Mouse (Mus musculus) CD4-positive, CD25-positive, alpha-beta regulatory T cell (primary cell): ENCODE measurements around the gene Nagk. TPM values are rescaled to one million over a fixed set of nuclear protein-coding genes. Genes with fewer than 3 reads are reported as not detected.

Experiments
- polyA plus RNA-seq: library from polyadenylated mRNA; unstranded; fragments of 100-300 nt; shearing (Covaris generic); gene quantifications from one replicate; pipeline ENCODE4 v1.2.1, GENCODE M21; 2017

The Nagk gene
- polyA plus RNA-seq: 28.9 TPM

DNA sequence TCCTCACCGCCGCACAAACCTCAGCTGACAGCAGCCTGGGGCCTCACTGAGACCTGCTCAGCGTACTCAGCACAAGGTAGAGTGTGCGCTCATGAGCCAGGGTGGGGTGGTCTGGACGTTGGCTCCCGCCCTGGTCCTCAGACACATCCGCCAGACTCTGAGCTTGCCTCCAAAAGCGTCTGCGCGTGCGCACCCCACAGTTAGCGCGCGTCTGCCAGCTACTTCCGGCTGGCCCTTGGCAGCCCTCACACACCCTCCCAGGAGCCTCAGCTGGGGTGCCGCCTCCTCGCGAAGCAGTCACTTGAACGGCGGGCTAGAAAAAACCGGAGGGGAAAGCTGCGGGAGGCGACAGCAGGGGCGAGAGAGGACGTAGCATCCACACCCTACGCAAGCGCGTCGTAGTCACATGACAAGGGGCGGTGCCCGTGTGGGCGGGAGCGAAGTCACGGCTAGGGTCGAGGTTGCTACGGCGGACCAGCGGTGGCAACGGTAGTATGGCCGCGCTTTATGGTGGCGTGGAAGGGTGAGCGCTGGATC, at the start of gene Nagk:
Gene Nagk (plus strand): TSS at position 223 of the 537 bp plus-strand sequence.

DNA sequence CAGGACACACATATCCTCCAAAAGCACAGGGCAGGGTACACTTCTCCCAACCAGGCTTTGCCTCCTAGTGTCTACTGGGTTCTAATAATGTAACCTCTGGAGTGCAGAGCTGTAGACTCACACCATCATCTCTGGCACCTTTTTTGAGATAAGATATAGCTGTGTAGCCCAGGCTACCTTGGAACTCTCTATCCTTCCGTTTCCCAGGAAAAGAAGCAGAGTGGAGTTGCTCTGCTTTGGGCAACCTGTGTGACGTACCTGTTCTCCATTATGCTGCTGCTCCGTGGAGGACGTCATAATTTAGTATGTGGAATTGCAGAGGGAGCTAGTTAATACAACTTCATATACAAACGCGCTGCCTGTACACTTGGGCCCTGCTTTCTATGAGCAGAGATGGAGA, 32.4 kb upstream of the Nagk start, which contains the start of gene Ankrd53:
Gene Ankrd53 (plus strand): TSS at position 301 of the 400 bp plus-strand sequence.

DNA sequence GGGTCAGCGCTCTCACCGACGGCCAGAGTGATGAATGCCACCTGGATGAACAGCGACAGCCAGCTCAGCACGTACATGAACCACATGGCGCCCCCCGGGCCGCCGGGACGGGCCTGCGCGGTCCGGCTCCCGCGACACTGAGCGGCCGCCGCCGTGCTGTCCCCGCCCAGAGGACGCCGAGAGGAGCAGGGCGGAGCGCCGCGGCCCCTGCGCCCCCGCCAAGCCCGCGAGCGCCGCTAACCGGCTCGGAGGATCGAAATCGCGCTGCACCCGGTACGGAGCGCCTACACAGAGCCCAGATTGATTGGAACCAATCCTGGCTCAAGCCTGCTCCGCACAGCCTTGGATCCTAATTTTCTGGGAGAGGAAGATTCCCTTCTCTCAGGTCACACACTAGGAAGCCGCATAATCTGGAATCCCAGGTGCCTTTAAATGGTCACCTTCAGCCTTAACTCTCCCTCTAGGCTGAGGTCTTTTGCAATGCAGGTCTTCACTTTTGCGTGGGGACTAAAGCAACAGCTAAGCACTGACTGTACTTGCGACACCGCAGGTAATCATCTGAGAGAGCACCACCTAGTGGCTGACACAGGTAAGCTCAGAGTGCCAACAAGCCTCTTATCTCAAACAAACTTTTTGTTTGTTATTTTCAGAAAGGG, 19.0 kb upstream of the Nagk start, which contains the start of gene Tex261:
Gene Tex261 (minus strand): TSS at position 176 of the 656 bp plus-strand sequence.

DNA sequence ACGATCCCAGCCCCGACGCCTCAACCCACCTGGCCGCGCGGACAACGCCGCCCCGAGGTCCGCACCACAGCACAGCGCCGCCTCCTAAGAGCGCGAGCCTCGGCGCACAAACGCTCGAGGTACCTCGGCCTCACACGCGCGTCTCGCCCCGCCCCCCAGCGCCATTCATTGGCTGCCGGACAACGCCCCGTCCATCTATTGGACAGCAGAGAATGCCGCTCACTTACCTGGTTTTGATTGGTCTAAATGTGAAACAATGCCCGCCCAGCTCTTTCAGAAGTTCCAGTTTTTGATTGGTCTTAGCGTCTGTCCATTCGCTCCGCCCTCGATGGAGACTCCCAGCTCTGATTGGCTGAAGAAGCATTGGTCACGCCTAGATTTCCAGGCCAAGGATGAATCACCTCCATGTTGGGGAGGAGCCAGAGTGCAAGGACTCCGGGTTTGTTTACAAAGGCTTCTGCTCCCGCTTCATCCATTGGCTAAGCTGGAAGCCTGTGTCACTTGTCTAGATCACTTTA, 36.9 kb downstream of the Nagk start, which contains the start of gene Paip2b:
Gene Paip2b (minus strand): TSS at position 136 of the 518 bp plus-strand sequence.

Other genes starting within 250 kb of the Nagk start
- gene Stambp, start 222.3 kb upstream of the Nagk start, polyA plus RNA-seq: 32.3 TPM
- gene Clec4f, start 138.8 kb upstream of the Nagk start, polyA plus RNA-seq: not detected
- 0.12 TPM for gene Cd207, start 117.1 kb upstream of the Nagk start, polyA plus RNA-seq
- 0.53 TPM for gene Vax2, start 83.7 kb upstream of the Nagk start, polyA plus RNA-seq
- not detected for gene Atp6v1b1, start 52.0 kb upstream of the Nagk start, polyA plus RNA-seq
- 0.10 TPM for gene Ankrd53, start 32.3 kb upstream of the Nagk start, polyA plus RNA-seq
- gene Tex261, start 19.2 kb upstream of the Nagk start, polyA plus RNA-seq: 106 TPM
- 28.5 TPM for gene Paip2b, start 36.8 kb downstream of the Nagk start, polyA plus RNA-seq
- gene Zfp638, start 72.1 kb downstream of the Nagk start, polyA plus RNA-seq: 125 TPM
- 0.23 TPM for gene Dysf, start 213.6 kb downstream of the Nagk start, polyA plus RNA-seq